Mouse (Mus musculus): ENCODE measurements around the gene Chrm4.

DNA sequence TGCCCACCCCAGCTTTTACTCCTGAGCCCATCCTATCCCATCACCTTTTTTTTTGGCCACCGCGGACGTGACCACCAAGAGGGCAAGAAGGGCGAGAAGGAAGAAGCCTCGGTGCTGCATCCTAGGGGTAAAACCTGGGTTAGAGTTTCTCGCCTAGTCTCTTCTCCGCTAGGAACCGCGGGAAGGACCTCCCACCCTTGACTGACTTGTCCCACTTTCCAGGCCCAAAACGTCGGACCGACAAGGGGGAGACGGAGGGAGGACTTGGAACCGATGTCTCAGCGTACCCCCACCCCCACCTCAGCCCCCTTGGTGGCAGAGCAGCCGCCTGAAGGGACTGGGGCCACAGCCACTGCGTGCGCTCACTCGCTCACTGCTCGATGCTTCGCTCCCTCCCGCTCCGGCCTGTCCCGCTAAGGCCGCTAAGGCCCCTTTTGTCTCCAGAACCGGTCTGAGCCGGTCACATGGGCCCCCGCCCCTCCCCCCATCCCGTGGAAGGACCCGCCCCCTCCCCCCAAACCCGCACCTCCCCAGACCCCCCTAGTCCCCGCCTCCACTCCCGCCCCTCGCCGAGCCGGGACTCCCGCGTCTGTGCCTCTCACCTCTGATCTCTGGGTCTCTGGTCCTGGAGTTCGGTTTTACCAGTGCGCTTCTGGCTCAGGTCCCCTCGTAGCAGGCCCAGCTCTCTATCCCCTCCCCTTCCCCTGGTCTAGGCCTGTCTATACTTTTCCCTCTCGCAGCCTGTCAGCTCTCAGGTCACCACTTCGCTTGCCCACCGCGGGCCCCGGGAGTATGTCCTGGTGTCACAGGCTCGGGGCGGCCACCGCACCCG is 4.5 kb downstream of the Chrm4 start:
- TF ChIP-seq CTCF (IDR thresholded peaks at IDR 0.05; ENCODE audit: insufficient read depth, low read length) (no peak), POLR2A (IDR thresholded peaks at IDR 0.05; ENCODE audit: borderline replicate concordance, extremely low read depth, low read depth, low read length) (no peak)
